Mouse (Mus musculus) forelimb bud, embryonic 11.5 days (tissue): ENCODE results near the gene Tnfrsf23.
A peak's percentile ranks its signal among the peaks of the same experiment; 100 is the strongest.
"Not testable (repeated sequence)": the region's sequence is repeated elsewhere in the genome, so short reads cannot be mapped to it uniquely, and the experiment has no call there.

Experiments
- DNase-seq: peaks from one replicate; pipeline ENCODE4 v3.0.0-alpha.2; 2012; ENCODE audit warnings: low read depth, low spot score

Tnfrsf23 gene

DNA sequence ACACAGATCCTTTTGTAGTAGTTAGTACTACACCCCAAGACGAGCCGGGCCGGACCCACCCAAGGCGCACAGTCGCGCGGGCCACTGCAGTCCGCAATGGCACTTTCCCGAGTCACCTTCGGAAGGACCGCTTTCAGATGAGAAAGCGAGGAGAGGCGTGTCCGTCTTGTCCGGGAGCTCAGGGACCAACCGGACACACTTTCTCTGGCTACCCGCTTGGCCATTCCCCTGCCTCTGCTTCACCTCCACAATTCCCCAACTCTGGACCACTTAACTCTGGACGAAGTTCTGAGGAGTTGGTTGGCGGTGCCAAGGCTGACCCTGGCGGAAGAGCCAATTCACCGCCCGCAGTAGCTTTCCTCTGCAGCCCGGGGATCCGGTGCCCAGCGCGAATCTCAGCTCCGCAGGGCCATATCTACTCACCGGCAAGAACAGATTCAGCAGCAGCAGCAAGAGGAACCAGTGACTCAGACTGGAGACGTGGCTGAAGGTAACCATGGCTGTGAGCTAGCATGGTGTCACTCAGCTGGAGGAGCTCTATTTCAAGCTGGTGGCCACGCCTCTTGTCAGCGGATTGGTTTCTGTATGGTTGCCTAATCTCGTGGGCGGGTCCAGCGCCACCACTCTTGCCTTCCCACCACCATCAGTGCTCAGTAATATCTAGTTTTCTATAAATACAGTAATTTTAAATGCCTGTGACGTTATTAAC is at the start of gene Tnfrsf23:
Tnfrsf23 (minus strand) TSS at position 514 of the 709 bp plus-strand sequence.
- DNase-seq, result peak; percentile 61

DNA sequence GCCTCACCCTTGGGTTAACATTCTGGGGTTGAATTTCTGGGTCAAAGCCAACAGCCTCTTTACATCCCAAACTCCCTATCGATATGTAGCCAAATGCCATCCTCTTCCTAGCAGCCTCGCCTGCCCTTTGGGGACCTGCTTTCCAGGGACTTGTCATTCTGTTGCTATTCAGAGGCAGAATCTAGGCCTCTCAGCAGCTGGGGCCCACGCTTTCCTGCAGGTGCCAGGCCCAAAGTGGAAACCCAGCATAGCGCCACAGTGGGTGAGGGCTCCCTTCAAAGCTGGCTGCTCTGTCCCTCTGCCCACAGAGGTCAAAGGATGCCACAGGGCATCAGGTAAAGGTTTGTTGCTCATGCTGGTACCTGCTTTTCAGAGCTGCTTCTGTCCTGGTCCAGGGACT is 48.1 kb upstream of the Tnfrsf23 start:
- no peak for DNase-seq

DNA sequence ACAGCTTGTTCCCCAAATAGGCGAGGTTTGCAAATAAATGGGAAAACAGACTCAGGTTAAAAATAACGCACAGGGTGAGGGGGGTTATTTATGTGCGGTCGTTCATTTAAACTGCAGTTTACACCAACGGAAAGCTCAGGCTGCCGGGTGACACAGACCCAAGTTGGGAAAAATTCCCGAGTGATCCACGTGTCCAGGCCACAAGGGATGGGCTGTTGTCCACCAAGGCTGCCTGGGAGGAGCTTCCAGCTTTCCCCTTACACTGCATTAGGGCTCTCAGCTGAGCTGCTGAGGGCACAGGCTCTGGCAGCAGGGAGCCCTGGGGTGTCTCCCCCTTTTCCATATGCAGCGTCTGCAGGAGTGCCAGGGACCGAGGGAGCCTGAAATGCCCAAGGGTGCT is 44.2 kb upstream of the Tnfrsf23 start:
- DNase-seq, result no peak

DNA sequence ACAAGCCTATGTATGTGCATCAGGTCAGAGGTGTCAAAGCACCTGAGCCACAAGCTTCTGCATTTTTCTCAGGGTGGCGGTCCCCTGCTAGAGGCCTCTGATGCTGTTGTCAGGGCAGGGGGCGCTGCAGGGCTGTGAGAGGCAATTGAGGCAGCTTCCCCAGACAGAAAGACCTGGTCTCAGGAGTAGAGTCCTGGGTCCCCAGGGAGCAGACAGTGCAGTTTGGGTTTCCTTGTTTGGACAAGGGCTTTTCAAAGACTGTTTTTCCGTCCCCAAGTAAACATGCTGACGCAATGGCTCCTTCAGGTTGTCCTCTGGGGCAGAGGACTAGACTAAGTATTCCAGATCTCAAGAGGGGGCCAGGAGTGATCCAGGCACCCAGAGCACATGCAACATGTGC is 40.7 kb upstream of the Tnfrsf23 start:
- DNase-seq, result no peak

DNA sequence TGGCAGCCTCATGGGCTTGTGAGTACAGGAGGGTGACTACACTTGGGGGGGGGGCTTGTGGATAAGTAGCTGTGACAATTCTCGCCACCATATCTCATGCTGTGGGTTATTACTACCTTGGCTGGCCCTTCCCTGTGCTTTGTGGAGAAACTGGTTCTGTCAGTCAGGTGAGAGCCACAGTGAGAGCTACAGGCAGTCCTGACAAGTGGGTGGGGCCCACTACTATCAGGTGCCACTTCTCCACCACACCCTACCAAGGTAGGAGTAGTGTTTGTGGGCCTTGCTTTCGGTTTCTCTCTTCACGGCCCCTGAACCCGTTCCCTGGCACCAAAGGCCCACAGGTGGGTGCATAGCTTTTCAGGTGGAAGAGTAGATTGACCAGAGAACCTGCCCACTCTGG is 38.2 kb upstream of the Tnfrsf23 start:
- DNase-seq, result no peak

DNA sequence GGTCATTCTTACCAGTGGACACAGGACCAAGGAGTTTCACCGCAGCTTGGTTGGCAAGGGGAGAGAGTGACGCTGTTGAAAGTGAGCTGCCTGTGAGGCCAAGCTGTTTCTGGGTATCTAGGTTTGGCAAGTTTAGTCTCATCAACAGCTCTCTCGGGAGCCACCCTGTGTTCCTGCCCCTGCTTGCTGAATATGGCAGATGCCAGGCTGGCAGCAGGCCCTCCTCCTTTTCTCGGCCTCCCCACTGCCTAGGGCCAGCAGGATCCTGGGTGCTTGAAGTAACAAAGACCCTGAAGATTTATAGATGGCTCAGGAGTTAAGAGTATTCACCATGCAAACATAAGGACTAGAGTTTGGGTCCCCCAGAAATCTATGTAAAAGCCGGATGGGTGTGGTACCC is 37.0 kb upstream of the Tnfrsf23 start:
- no peak for DNase-seq

DNA sequence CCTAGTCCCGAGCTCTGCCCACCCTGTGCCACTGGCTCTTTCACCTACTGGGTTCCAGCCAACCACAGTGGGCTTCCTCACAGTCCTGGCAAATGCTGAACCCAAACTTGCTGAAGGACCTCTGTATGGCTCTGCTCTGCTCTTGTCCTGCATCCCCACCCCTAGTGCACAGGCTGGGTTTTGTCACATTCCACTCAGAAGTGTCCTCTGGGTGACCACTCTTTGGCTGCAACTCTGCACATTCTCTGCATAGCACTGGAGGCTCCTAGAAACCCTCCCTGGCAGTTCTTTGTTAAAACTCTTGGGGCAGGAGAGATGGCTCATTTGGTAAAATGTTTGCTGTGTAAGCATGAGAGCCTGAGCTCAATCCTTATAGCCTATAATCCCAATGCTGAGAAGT is 32.1 kb upstream of the Tnfrsf23 start:
- no peak for DNase-seq

DNA sequence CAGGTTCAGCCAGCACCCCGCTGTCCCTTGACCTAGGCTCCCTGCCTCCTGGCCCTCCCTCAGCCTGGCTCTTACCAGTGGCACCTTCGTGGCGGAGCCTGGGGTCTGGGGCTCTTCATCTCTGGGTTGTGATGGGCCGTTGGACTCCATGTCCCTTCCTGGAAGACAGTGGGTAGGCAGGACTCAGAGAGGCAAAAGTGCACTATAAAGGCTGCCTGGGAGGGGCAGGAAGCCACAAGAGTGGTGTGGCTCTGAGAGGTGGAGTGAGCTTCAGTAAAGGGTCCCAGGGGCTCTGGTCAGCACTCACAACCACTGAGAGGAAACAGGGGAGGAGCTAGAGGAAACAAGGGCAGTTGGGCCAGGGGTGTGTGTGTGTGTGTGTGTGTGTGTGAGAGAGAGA is 27.7 kb upstream of the Tnfrsf23 start:
- no peak for DNase-seq

DNA sequence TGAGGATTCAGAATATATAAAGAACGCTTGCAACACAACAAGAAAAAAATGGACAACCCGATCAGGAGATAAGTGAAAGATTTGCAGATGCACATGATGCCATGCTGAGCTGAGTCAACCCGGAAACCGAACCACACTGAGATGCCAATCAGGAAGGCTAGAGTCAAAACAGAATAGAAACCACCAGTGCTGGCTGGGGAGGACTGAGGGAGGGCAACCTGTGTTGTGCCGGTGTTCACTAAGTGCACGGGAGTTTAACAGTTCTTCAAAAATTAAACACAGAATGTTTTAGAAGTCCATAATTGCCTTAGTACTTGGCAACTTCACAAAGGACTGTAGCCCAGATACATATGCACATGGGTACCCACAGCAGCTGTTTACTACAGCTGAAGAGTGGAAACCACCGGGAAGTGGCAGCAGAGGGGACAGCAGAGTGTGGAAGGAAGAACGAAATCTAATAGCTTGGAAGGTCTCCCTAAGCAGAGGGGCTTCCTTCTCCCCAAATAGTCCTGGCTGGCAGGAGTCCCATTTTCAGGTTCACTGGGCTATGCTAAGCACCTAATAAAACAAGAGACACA is 27.2 kb upstream of the Tnfrsf23 start:
- DNase-seq, result no peak

DNA sequence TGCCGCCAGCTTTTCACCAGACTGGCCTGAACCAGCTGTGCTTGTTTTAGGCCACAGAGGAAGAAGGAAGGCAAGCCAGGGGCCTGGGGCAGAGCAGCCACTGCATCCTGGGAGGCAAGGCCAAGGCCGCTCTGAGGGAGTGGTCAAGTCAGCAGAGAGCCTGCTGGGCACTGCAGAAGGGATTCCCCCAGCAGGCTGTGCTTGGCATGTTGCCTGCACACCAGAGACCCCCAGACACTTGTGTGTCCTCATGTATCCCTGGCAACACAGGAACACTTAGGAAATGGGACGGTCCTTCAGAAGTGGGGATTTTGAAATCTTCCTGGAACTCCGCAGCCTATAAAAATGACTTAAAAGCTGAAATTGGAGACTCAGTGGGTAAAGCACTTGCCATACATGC is 26.4 kb upstream of the Tnfrsf23 start:
- no peak for DNase-seq

DNA sequence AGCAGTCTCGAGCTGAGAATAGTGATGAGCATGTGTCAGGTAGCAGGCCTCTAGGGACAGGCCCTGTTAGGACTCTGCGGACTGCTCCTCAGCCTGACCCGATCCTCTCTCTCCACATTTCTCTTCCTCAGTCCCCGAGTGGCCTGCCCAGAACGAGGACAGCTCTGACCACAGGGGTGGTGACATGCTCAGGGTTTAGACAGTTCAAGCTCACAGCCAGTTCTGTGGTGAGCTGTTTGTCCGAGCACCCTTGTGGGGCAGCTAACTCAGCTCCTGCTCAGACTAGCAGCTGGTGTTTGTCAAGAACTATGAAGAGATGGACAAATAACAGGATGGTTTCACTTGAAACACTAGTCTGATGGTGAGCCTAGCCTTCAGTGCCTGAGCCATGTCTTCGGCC is 25.7 kb upstream of the Tnfrsf23 start:
- DNase-seq, result no peak

DNA sequence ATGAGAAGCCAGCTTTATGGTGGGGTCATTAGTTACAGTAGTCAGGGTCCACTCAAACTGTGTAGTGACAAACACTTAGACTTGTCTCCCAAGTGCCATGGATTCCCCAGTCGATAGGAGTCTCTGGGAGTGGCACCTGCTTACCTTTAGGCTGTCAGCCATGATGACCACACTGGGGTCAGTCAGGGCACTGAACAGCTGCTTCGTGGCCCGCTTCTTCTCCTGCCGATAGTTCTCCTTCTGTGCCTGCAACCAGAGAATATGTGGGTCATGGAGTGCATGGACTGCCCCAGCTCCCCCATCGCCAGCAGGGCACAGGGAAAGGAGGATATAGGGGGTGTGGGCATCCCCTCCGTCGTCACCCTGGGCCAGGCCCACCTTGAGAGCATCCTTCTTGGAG is 23.7 kb upstream of the Tnfrsf23 start:
- DNase-seq, result no peak

DNA sequence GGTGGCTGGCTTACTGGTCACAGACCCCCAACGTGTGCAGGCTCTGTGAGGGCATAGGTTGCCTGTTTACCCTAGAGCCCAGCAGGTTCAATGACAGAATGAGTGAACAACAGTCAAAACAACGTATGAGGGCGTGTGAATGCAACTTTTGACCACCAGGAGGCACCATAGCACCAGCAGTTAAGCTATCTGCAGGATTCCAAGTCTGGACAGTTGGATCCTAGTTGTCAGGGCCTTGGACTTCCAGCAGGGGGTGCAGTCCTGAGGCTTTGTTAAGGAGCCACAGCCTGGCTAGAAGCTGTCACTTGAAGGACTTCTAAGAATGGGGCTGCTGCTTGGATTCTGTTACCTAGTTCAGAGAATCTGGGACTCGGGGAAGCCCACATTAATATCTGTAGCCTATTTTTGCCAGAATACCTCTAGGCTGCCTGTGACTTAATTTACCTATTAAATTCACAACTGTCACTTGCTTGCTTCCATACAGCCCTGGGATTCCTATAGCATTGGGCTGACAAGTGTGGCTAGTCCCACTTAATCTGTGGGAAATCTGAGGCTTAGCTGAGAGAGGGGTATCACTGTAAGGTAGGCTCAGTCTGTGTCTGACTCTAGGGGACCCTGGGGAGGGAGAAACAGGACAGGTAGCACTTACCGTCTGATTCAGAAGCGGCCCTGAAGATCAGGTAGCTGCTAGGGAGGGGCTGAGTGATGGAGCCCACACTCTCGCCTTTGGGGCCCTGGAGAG is 21.2 kb upstream of the Tnfrsf23 start:
- peak; percentile 95 for DNase-seq

DNA sequence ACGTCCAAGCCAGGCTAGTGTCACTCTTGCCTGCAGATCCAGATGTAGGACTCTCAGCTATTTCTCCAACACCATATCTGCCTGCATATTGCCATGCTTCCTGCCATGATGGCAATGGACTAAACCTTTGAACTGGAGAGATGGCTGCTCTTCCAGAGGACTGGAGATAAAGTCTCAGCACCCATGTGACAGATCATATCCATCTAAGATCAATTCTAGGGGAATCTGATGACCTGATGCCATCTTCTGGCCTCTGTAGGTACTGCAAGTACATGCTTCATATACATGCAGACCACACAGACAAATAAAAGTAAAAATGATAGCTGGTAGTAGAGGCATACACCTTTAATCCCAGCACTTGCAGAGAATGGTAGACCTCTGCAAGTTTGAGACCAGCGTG is 10.5 kb upstream of the Tnfrsf23 start:
- peak; percentile 36 for DNase-seq

DNA sequence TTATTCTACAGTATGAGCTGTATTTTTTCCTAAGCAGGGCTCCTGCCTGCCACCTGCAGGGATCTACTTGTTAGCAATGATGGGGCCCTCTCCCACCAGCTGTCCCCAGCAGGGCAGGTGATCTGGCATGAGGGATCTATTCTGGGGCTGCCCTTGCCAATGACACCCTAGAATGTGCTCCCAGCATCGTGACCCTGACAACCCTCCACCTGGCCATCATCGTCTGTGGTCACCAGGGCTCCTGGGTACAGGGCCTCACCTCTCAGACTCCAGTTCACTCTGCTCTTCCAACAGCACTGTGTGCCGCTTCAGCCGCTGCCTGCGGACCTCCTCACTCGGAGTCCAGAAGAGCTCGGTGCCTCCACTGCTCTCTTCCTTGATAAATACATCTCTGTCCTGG is 8.9 kb upstream of the Tnfrsf23 start:
- no peak for DNase-seq

DNA sequence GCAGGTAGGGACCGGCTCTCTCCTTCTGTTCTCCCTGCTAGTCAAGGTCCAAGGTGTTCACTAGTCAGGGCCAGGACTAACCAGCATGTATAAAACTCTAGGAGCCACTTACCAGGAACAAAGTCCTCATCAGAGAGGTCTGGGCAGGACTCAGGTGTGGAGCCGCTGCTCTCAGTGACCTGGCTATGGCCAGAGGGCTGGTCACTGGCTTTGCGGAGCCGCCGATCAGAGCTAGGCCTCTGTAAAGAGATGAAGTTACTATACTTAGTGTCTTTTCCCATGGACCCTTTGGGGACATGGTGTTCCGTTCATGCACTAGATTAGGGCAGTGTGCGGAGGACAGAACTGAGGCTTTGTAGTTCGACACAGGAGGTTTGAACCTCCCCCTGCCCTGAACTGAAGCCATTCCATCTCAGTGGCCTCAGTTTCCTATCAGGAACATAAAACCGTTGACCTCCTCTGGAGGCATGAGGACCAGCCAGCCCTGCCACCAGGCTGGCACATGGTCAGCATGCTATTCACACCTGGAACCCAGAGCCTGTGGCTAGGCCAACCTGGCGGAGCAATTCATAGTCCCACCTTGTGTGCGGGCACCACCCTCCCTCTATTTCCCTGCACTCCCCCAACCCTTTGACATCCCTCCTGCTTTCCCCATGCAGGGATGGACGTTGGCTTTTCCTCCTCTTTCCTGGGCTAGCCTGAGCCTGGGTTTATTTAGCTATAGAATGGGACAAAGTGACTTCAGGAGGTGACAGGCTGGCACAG is 7.3 kb upstream of the Tnfrsf23 start:
- DNase-seq, result no peak

DNA sequence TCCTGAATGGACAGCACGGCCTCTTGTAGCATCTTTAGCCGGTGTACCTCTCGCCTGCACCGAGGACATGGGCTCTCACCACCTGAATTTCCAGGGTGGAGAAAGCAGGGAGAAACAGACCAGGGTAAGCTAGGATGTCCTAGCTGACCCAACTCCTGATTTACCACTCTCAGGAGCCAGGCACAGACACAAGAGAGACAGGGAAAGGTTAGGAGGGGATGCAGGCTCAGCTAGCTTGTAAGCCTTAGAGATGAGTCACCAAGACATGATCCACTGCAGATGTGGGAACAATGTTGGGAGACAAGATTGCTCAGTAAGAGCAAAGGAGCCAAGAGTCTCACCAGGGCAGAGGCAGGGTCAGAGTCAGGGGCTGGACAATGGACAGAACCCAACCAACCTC is 6.2 kb upstream of the Tnfrsf23 start:
- DNase-seq, result no peak

DNA sequence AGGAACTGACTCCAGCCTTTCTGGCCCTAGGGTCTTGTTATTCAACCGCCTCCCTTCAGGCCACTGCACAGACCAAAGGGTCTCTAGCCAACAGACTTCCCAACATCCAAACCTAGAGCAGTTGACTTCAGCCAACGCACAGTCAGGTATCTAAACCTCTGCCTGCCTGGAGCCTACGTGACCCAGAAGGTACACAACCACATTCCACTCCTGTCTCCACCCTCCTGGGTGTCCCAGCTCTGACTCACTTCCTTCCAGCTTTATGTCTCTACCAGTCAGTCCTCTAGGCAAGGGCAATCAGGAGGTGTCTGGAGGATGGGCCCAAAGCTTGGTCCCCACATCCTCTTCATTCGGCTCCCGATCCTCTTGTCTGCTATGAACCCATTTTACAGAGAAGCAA is 5.5 kb upstream of the Tnfrsf23 start:
- DNase-seq, result no peak

DNA sequence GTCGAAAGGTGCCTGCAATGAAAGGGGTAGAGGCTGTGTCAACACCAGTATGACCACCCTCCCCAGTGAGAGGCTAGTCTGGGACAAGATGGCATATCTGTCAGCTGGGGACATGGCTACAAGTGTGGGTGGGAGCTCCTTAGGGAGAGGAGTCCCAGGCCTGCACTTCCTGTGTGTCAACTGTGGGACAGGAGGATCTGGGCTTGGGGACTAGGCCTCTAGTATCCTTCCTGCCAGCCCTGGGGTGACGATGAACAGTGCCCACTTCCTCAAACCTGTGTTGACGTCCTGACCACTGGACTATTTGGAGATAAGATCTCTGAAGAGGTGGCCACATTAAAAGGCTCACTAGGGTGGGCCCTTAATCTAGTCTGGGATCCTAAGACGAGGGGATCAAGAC is 4.3 kb upstream of the Tnfrsf23 start:
- no peak for DNase-seq

DNA sequence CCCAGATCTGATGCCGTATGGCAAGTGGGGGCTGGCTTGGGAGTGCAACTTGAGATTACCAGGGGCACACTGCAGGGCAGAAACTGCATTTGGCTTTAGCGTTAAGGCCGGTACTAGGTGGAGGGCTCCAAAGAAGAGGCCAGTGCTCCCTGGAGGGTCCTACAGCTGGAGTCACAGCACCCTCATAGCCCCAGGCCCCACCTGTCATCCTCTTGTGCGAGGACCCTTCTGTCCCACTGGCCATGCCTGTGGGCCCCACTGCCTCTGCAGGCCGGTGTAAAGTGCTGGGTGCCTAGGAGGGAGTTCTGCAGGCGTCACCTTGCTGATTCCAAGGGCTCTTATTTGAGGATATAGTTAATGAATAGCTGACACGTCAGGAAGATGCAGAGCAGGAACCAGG is 3.8 kb upstream of the Tnfrsf23 start:
- DNase-seq, result no peak

DNA sequence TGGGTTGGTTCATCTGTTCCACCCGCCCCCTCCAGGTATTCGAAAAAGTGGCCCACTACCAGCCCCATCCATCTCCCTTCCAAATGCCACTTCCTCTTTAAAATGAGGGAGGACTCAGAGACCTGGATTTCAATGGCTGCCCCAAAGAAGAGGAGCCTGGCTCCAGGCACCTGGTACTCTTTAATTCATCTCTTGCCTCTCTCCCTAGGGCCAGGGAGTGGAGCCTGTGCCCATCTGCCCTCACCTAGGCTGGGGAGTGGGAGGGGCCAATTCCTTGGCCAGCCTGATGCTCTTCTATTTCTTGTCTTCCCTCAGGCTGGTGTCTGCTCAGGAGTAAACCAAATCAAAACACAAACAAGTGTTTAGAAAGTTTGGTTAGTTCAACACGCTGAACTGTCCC is 1.0 kb upstream of the Tnfrsf23 start:
- not testable (repeated sequence) for DNase-seq

DNA sequence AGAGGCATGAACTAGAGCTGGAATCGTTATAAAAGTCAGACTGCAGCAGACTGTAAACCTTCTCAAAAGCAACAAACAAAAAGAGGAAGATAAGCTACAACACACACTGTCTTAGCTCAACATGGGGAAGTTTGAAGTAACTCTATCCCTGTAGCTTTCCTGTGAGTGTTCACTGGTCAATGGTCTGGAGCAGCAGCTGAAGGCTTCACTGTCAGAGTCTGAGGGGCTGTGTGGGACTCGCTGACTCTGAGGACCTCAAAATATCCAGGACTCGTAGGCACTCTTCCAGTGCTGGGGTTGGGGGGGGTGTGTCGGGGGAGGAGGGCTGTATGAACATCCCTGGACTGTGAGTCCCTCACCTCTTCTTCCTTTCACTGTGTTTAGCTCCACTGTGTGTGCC is 519 bp upstream of the Tnfrsf23 start:
- not testable (repeated sequence) for DNase-seq
